Comparison of ENCODE assay signal across 24 mouse cellular contexts in the genomic region with DNA sequence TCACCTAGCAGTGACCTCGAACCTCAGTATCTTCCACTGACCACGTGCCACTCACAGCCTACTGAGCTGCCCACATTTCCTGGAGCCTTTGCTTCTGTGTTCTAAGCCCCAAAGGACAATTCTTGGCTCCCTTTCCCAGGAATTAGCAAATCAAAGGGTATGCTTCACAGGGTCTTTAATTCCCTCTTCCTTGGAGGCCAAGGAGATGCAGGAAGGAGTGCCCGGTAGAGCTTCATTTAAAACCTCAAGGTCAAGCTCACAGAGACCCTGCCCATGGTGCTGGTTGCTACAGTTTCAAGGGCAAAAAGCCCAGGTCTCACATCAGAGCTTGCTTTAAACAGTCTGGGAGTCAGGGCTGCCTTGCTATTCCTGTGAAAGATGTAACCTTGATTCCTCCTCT.
"Had no signal": no experiment of that assay in that cellular context is flagged by ENCODE, and none has a peak within 500 bp of the region (broad histone marks: within the 10 kb centered on the region; RNA-seq: fewer than 3 reads in every experiment).

No protein-coding gene starts in this region.

- H3K4me3 ChIP-seq: liver, embryonic 15.5 days; lung, embryonic 15.5 days; megakaryocyte, embryonic 14.5 days; midbrain, embryonic 10.5 days; midbrain, embryonic 13.5 days; myocyte; neural tube, embryonic 13.5 days; neural tube, embryonic 15.5 days; stomach, embryonic 15.5 days had no signal

- DNase-seq: liver, postnatal 0 days; lung, adult 2 months; lung, postnatal 14 days; lung, postnatal 36 days; retina, postnatal 1 day; right cerebral cortex, adult 18-20 months; right cerebral cortex, postnatal 25 days; right cerebral cortex, postnatal 4 days; thymus, adult 2 months; thymus, postnatal 25 days; thymus, postnatal 4 days had no signal

- H3K9me3 ChIP-seq: liver, embryonic 15.5 days; lung, embryonic 15.5 days; midbrain, embryonic 10.5 days; midbrain, embryonic 13.5 days; neural tube, embryonic 13.5 days; neural tube, embryonic 15.5 days; stomach, embryonic 15.5 days had no signal

- H3K27me3 ChIP-seq: liver, embryonic 15.5 days; lung, embryonic 15.5 days; megakaryocyte, embryonic 14.5 days; midbrain, embryonic 13.5 days; neural tube, embryonic 13.5 days; neural tube, embryonic 15.5 days; stomach, embryonic 15.5 days had no signal

- H3K9ac ChIP-seq: liver, embryonic 15.5 days; liver, postnatal 0 days; lung, embryonic 15.5 days; midbrain, embryonic 13.5 days; neural tube, embryonic 13.5 days; neural tube, embryonic 15.5 days; stomach, embryonic 15.5 days had no signal

- H3K4me1 ChIP-seq: liver, embryonic 15.5 days; lung, embryonic 15.5 days; stomach, embryonic 15.5 days had no signal

- ATAC-seq: liver, postnatal 0 days; lung, postnatal 0 days; midbrain, embryonic 13.5 days; midbrain, embryonic 16.5 days had no signal

- H3K27ac ChIP-seq: liver, embryonic 15.5 days; lung, embryonic 15.5 days; macrophage; midbrain, embryonic 10.5 days; midbrain, embryonic 13.5 days; neural tube, embryonic 13.5 days; neural tube, embryonic 15.5 days; stomach, embryonic 15.5 days; stomach, postnatal 0 days had no signal

- H3K36me3 ChIP-seq: liver, embryonic 15.5 days; lung, embryonic 15.5 days; midbrain, embryonic 10.5 days; midbrain, embryonic 13.5 days; neural tube, embryonic 13.5 days; neural tube, embryonic 15.5 days; stomach, embryonic 15.5 days had no signal
